Mouse (Mus musculus): Measurements from ENCODE around the gene B3galt1. TPM values are rescaled to one million over a fixed set of nuclear protein-coding genes. Genes with fewer than 3 reads are reported as not detected.
A peak's percentile ranks its signal among the peaks of the same experiment; 100 is the strongest.

Gene B3galt1
- total RNA-seq, 2 experiments from 2014 or later: 101 to 105 TPM

DNA sequence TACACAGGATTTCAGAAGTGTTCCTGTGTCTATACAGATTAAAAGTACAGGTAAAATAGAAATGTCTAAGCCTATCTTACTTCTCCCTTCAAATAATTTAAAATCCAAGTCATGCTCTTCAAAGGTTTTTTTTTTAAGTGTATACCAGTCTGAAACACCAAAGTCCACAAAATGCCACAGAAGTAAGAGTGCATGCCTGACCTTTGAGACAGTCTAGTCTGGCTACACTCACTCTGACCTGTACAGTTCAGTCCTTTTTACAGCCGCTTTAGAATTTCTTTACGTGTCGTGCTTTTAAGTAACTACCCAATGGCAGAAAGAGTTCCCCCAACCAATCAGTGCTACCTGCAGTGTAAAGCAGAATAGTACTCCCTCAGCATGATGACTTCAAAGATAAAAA, 314.2 kb downstream of the B3galt1 start:
- intact Hi-C loops (cut with DNase I): no loop called here
- DNase-seq (ENCODE audit: extremely low spot score in 1 of 2, low spot score in 2 of 2): no peak

DNA sequence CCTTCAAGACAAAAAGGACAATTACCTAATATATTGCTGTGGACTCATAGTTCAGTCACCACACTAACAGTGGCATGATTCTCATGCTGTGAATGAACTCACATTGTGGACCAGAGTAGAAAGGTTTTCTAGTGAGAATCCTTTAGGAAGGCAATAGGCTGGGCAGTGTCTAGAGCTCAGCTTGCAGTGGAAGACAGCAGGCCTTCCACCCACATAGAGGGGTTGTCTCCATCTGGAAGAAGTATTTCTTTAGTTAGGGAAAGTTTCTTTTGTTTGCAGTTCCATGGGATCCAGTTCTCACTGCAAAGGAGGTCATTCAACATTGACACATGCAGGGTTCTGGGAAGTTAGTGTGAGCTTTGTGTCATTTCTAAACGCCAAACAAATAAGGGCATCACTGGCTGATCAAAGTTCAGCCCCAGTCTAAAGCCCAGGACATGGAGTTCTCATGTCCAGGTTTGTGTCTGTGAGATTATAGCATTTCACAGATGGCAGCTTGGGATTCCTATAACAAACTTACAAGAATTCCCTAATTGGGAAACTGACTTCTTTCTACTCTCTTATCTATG, 316.1 kb downstream of the B3galt1 start:
- no peak for DNase-seq (ENCODE audit: extremely low spot score in 1 of 2, low spot score in 2 of 2)
- intact Hi-C loops (cut with DNase I): no loop called here

DNA sequence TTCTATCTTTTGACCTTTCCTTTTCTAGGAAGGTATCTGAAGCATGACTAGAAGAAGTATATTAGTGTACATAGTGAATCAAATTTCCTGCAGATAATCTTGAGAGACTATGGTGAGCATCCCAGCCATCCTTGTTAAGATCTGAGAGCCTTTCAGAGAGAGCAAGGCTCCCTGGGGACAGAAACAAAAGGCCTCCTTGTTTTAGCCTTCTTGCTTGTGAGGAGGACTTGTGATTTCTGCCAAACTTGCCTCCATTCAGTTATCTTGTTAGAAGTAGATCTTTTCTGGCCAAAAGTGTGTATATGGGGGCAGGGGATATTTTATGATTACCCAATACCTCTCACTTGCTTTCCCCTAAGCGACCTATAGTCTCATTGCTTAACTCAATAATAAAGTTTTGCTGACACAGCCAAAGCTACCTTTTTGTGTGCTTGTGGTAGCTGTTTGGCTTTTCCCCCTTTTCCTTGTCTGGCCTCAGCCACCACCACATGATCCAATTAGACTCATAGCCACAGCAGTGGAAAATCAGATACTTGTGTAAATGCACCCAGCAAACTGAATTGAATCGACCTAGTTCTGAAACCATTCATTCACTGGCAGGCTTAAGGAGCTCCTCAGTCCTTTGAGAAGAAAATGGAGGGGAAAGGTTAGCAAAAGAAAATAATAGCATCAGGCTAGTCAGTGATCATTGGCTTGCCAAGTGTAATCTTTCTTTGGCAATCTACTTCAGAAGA, 332.5 kb downstream of the B3galt1 start:
- intact Hi-C loops (cut with DNase I): no loop called here
- DNase-seq (ENCODE audit: extremely low spot score in 1 of 2, low spot score in 2 of 2): peak in 1 of 2 experiments; percentile 23

DNA sequence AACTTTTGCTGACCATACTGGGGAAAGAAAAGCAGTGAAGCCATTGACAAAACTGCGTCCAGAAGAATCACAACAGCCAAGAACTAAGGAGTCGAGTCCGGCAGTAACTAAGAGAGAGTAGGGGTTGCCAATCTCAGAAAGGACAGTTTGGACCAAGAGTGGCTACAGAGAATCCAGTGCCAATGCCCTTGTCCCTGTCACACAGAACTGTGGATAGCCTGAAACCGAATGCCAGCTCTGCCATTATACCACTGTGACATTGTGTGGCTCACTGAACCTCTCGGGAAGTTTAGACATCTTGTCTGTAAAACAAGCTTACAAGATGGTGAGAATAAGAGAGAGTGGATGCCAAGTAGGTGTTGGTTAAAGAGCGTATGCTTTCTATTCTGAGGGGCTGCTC, 335.9 kb downstream of the B3galt1 start:
- intact Hi-C loops (cut with DNase I): no loop called here
- DNase-seq (ENCODE audit: extremely low spot score in 1 of 2, low spot score in 2 of 2): peak in 1 of 2 experiments; percentile 3

DNA sequence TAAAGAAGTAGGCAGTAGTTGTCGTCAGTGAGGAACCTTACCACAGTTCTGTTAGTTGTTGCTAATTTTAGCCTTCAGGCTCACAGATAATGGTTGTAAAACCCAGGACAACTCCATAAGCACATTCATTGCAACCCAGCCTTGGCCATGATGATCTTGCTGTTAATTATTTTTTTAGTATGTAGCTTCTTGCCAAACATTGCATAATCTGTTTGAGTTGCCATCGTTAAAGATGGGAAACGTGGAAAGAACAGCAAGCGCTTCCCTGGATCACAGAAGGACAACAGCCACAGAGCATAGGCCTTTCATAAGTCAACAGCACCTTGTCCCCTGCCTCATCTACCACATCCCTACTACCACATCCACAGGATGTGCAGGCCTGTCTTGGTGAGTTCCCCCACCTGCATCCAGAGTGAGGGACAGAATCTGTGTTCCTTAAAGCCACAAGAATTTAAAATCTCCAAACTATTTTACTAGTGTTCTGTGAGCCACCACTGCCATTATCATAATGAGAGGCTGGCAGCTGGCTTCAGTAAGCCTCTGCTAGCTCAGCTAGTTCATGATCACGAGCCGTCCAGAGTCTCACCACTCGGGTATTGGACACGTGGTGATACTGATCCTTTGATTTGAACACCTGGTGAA, 337.1 kb downstream of the B3galt1 start:
- intact Hi-C loops (cut with DNase I): no loop called here

DNA sequence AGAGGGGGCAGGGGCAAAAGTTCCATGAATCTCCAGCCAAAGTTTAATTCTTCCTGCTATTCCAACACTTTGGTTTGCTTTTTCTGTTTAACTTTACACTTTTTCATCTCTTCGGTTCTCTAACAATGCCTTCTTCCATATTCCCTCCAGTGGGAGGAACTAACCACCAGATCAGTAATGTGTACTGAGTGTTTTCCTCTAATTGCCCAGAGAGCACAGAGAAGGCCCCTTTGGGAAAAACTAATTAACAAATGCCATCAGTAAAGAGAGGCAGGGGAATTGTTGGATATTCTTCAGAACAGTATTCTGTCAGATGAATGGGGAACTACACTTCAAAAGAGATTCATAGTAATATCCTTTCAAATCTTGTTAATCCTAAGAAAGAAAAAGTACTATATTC, 338.1 kb downstream of the B3galt1 start:
- intact Hi-C loops (cut with DNase I): no loop called here
- DNase-seq (ENCODE audit: extremely low spot score in 1 of 2, low spot score in 2 of 2): no peak

More for the DNA sequence above, 337.1 kb downstream of the B3galt1 start:
- no peak for DNase-seq (ENCODE audit: extremely low spot score in 1 of 2, low spot score in 2 of 2)

DNA sequence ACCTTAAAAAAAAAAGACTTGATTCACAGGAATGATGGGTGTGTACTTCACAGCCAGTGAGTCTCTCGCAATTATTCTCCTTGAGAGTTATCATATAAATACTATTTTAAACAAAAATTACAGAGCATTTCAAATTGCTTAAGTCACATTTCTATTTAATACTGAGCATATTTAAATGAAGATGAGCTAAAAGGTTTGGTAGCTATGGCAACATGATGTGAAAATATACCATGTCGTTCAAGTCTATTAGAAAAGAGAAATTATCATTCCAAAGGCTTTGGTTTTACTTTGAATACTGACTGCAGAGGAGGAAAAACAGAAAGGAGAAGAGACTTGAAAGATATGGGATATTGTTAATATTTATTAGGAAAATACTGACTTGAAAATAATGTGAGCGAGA, 366.3 kb downstream of the B3galt1 start:
- intact Hi-C loops (cut with DNase I): no loop called here
- no peak for DNase-seq (ENCODE audit: extremely low spot score in 1 of 2, low spot score in 2 of 2)

DNA sequence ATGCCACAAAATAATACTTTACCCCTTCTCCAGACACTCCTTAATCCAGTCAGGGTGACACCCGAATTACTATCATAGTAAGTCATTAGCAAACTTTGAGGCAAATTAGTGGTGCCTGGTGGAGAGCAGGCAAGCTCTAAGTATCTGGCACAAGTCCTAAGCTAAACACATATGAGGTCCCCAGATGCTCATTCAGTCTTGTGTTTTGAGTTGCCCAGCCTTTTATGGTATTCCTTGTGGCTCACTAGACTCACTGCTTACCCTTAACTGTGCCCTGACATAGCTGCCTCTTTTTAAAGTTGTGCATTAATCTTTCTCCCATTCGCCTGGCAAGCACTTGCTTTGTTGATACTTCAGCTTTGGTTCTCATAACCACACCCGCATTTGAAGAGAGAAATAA, 382.7 kb downstream of the B3galt1 start:
- DNase-seq (ENCODE audit: extremely low spot score in 1 of 2, low spot score in 2 of 2): no peak
- intact Hi-C loops (cut with DNase I): no loop called here

DNA sequence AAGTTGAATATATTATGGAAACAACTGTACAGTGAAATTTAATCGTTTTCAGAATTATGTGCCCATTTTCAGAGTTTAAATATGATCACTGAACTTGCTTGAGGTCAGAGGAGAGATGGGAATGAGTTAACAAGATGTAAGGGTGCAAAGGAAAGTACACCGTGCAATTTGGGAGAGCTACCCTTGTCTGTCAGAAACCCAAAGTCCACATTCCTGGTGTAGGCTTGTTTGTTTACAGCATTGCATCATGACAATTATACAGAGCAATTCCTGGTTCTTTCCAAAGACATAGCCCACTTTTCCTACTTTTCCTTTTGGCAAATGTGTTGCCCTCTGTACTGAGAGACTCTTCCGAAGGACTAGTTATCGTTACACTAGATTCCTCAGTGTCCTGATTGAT, 390.5 kb downstream of the B3galt1 start:
- intact Hi-C loops (cut with DNase I): no loop called here
- DNase-seq (ENCODE audit: extremely low spot score in 1 of 2, low spot score in 2 of 2): no peak

DNA sequence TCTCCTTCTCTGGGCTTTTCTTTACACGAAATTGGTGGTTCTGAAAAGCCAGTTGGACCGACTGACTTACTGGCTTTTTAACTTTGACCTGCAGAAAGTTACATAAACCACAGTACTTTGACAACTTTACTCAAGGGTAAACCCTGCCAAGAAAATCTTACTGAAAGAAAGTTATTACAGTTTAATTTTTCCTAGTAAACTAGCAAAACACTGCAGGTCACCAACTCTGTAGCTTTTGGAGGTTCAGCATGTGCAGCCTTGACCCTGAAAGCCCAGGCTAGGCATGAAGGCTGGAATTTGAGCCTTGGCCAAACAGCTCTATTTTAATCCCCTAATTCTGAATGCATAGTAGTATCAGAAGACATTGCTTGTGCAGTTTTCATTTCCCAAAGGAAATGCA, 391.9 kb downstream of the B3galt1 start:
- intact Hi-C loops (cut with DNase I): no loop called here
- DNase-seq (ENCODE audit: extremely low spot score in 1 of 2, low spot score in 2 of 2): no peak

DNA sequence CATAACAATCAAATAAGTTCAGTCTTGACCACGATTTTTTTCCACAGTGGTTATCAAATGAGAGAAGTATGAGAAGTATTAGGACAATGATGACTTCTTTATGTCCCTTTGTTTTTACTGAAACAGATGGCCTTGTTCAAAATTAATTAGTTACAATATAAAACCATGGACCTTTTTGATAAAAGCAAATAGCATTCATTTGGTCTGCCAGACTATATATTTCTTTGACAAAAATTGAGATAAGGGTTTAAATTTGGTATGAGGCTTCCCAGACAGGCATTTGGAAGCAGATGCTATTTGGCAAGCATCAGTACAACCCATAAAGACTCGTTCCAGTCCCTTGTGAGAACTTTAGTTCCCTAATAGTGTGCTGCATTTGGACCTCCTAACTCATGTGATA, 395.0 kb downstream of the B3galt1 start:
- no peak for DNase-seq (ENCODE audit: extremely low spot score in 1 of 2, low spot score in 2 of 2)
- intact Hi-C loops (cut with DNase I): no loop called here

DNA sequence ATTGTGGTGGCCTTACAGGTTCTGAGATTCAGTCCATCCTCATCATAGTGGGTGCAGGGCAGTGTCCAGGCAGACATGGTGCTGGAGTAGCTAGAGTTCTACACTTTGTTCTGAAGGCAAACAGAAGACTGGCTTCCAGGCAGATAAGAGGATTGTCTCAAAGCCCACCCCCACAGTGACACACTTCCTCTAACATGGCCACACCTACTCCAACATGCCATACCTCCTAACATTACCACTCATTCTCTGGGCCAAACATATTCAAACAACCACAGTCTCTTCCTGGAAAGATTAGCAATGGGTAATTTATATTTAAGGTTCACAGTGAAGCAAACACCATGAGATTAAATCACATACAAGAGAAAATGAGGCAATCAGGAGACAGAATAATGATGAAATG, 403.1 kb downstream of the B3galt1 start:
- no peak for DNase-seq (ENCODE audit: extremely low spot score in 1 of 2, low spot score in 2 of 2)
- intact Hi-C loops (cut with DNase I): no loop called here

DNA sequence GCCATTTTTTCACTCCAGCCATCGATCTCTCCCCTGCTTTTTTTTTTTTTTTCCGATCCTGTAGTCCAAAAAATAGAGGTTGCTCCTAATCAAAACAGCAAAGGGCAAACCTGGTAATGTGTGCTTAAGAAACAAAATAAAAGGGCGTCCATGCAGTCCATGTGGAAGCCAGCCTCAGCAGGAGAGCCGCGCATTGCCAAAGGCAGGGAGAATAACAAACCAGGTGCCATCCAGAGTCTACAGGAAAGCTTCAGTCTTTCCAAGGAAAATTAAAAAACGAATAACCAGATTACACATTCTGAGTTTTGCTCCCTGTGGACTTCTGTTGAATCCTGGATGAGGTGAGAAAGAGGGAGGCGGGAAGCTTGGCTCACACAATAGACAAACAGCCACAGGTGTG, 405.4 kb downstream of the B3galt1 start:
- intact Hi-C loops (cut with DNase I): no loop called here
- DNase-seq (ENCODE audit: extremely low spot score in 1 of 2, low spot score in 2 of 2): no peak

DNA sequence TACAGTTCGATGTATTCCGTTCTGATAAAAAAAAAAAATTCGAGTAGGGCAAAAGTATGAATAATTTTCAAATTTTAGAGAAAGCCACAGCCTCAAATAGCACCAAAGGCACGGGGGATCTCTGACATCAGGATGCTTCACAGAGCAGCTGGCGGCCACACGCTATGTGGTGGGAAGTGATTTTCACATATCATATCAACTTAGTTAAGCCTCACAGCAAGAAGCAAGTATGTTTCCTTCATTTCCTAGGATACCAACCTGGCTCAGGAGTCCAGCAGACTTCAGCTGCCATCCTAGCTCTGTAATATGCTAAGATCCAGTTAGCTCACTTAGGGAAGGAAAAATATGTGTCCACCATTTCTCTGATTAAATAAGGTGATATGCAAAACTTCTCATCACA, 405.9 kb downstream of the B3galt1 start:
- peak; percentile 39 to 44 for DNase-seq (ENCODE audit: extremely low spot score in 1 of 2, low spot score in 2 of 2)
- intact Hi-C loops (cut with DNase I): no loop called here

DNA sequence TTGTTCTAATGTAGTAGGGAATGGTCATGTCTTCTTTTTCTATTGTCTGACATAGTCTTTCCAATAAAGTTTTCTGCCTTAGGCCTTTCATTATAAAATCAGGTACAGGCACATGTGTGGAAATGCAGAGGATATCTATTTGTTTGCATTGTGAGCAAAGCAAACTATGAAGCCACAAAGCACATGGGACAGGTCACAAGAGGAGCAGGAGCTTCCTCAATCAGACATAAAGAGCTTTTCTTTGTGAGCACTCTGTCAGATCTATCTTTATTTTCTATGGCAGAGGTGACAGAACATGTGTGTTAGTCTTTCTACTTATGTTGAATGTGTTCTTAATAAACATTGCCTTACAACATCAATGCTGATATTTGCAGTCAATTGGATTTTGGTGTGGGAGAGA, 410.1 kb downstream of the B3galt1 start:
- no peak for DNase-seq (ENCODE audit: extremely low spot score in 1 of 2, low spot score in 2 of 2)
- intact Hi-C loops (cut with DNase I): no loop called here

DNA sequence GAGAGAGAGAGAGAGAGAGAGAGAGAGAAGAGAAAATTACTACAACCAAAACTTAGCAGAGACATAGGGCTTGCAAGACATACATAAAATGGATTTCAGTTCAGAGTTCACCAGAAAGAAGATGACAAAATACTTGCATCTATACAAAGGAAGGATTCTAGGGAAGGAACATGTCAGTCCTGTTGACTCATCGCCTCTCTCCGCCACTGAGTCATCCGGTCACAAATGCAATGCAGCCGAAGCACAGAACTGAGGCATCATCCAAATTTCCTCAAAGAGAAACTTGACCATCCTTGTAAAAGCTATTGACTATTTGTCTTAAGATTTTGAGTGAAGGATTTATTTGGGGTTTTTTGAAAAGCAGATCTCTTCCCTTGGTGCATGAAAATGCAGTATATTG, 410.8 kb downstream of the B3galt1 start:
- intact Hi-C loops (cut with DNase I): no loop called here

DNA sequence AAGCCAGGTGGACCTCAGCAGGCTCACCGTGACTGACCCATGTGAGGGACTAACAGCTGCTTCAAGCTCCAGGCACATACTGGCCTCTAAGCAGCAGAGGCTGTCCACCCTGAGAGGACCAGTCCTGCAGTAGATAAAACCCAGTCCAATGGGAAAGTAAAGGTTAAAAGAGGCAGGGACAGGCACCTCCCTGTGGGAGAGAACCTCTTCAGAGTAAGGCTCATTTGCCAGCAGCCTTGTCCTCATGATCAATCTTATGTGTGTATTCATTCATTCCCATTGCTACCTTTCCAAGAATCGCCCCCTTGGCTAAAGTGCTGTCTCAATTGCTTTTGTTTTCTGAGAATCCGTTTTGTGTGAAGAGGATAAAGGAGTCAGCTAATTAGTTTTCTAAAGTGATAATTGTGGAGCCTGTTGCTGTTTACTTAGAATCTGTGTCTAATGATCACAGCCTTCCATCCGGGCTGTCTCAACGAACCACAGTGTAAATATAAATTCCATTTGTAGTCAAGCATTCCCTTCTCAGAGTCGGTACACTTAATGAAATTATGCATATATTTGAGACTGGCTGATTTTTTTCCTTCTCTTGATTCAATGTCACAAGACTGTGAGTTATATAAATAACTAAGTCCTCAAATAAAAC, 412.1 kb downstream of the B3galt1 start:
- intact Hi-C loops (cut with DNase I): no loop called here
- no peak for DNase-seq (ENCODE audit: extremely low spot score in 1 of 2, low spot score in 2 of 2)

More for the DNA sequence above, 410.8 kb downstream of the B3galt1 start:
- DNase-seq (ENCODE audit: extremely low spot score in 1 of 2, low spot score in 2 of 2): no peak

DNA sequence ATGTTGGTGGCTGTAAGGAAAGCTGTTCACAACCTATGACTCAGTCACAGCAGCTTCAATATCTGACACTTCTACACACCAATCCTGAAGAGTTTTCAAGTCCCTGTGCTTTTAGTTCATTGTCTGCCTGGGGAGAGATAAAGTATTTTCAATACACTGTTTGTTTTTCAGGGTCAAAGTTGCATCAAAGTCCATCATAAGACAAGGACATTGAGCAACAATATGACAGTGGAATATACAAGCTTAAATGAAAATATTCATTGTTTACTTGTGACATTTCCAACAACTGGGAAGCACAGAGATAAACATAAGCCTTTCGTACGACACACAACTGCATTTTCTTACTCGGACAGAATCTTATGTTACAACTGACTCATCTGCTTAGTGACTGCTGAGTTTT, 417.9 kb downstream of the B3galt1 start:
- DNase-seq (ENCODE audit: extremely low spot score in 1 of 2, low spot score in 2 of 2): no peak

DNA sequence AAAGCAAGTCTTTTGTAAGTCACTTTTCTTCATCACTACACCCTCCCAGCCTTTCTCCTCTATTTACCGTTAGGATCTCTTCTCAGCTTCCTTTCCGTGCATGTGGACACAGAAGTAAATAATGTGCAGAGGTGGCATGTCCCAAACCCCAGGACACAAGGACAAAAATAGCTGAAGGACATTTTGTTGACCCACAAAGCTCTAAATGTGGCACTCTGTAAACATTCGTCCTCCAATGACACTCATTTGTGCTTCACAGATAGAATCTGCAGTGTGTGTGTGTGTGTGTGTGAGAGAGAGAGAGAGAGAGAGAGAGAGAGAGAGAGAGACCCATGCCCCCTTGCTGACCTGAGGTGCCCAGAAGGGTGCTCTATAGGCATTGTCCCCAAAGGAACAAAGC, 419.5 kb downstream of the B3galt1 start:
- intact Hi-C loops (cut with DNase I): no loop called here
- DNase-seq (ENCODE audit: extremely low spot score in 1 of 2, low spot score in 2 of 2): no peak

More for the DNA sequence above, 417.9 kb downstream of the B3galt1 start:
- intact Hi-C loops (cut with DNase I): no loop called here

DNA sequence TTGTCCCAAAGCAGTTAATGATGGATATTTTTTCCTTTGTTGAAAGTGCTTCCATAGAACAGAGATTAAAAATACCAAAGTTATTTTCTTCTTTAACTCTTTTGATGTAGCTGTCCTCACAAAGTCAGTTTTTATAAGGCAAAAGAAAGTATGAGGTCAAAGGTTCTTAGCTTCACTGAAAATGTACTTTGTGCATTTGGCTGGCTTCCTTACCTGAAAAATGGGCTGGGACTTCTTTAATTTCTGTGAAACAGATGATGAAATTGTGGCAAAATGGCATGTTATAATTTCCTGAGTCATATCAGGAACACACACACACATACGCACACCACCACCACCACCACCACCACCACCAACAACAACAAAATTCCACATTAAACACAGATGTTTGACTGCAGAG, 427.8 kb downstream of the B3galt1 start:
- DNase-seq (ENCODE audit: extremely low spot score in 1 of 2, low spot score in 2 of 2): no peak
- intact Hi-C loops (cut with DNase I): no loop called here
